Mouse (Mus musculus) liver, embryonic 14.5 days (tissue): Measurements from ENCODE around the gene Bag1. TPM values are rescaled to one million over a fixed set of nuclear protein-coding genes. Genes with fewer than 3 reads are reported as not detected.
A peak's percentile ranks its signal among the peaks of the same experiment; 100 is the strongest.

Source experiments
- ATAC-seq: fragments of 200-750 bp; cut with Nextera tagmentation; 2 replicates; pipeline ENCODE4 v1.8.0; 2017; ENCODE audit warnings: moderate number of reproducible peaks, mild to moderate bottlenecking, moderate library complexity; ENCODE audit not compliant: insufficient read depth
- DNase-seq, 3 experiments: peaks; one replicate each; pipeline ENCODE4 v3.0.0-alpha.2; 2012 to 2013; ENCODE audit warnings: low read depth in 3 of 3, low spot score in 3 of 3
- H3K27ac ChIP-seq: fragments of 300-500 bp; sonication (generic); 2 replicates; pipeline ENCODE4 v1.5.1; 2014; ENCODE audit warnings: moderate library complexity, mild to moderate bottlenecking, control low read depth, inconsistent platforms
- H3K27me3 ChIP-seq: fragments of 300-500 bp; sonication (generic); 2 replicates; pipeline ENCODE4 v1.6.1; 2014; ENCODE audit warnings: mild to moderate bottlenecking, low read length, moderate library complexity; ENCODE audit not compliant: control insufficient read depth, insufficient read depth
- H3K36me3 ChIP-seq: fragments of 300-500 bp; sonication (generic); replicated peaks from 2 replicates; pipeline ENCODE4 v1.6.1; 2014; ENCODE audit warnings: low read depth; ENCODE audit not compliant: control insufficient read depth, insufficient read depth
- H3K4me1 ChIP-seq, 2 experiments: fragments of 200-500 bp in 1 of 2; fragments of 300-500 bp in 1 of 2; sonication (generic) in 1 of 2; replicated peaks; 2 replicates each; pipeline ENCODE4 v1.6.1; 2012 to 2014; ENCODE audit warnings: antibody characterized with exemption in 1 of 2, inconsistent platforms in 1 of 2, low read length in 1 of 2; ENCODE audit not compliant: control insufficient read depth in 2 of 2, insufficient read depth in 2 of 2
- H3K4me2 ChIP-seq: fragments of 300-500 bp; sonication (generic); 2 replicates; pipeline ENCODE4 v1.6.1; 2014; ENCODE audit warnings: low read depth, mild to moderate bottlenecking, control low read depth, moderate library complexity
- H3K4me3 ChIP-seq, 2 experiments: fragments of 200-500 bp in 1 of 2; fragments of 300-500 bp in 1 of 2; sonication (generic) in 1 of 2; 2 replicates each; pipeline ENCODE4 v1.5.1; 2012 to 2014; ENCODE audit warnings: low read depth in 2 of 2, low read length in 2 of 2, mild to moderate bottlenecking in 2 of 2, control low read depth in 1 of 2, inconsistent platforms in 1 of 2, moderate library complexity in 1 of 2; ENCODE audit not compliant: insufficient read depth in 1 of 2
- H3K9ac ChIP-seq: fragments of 300-500 bp; sonication (generic); replicated peaks from 2 replicates; pipeline ENCODE4 v1.6.1; 2014; ENCODE audit warnings: mild to moderate bottlenecking, control low read depth, moderate library complexity
- H3K9me3 ChIP-seq: fragments of 300-500 bp; sonication (generic); 2 replicates; pipeline ENCODE4 v1.6.1; 2016; ENCODE audit warnings: low read length, mixed read lengths; ENCODE audit not compliant: control insufficient read depth
- CTCF ChIP-seq: IDR thresholded peaks from 2 replicates; pipeline ENCODE4 v1.5.1; 2016; ENCODE audit warnings: antibody characterized with exemption, low read depth, control low read depth
- EP300 ChIP-seq: IDR thresholded peaks from 2 replicates; pipeline ENCODE4 v1.6.1; 2016; ENCODE audit warnings: antibody characterized with exemption, low read depth
- WGBS: fragments of 180-500 bp; shearing (Covaris S2); extraction: QIAGEN DNeasy Blood & Tissue Kit; methylation state at CpG from one replicate; pipeline ENCODE4 v1.1.7; 2014; ENCODE audit not compliant: insufficient replicate concordance; 5-methylcytosine and 5-hydroxymethylcytosine counted together
- polyA plus RNA-seq, 2 experiments: library from polyadenylated mRNA; depleted of rRNA in 1 of 2; stranded (reverse) in 1 of 2; unstranded in 1 of 2; fragments of >200 nt; fragmentation: Nextera tagmentation in 1 of 2; extraction: Ambion mirVana in 1 of 2; gene quantifications; 2 replicates each; pipeline versions ENCODE4 v1.2.1 to v1.2.3; 2012 to 2014

Gene Bag1
- polyA plus RNA-seq, 2 experiments = 59.8 to 131 TPM

DNA sequence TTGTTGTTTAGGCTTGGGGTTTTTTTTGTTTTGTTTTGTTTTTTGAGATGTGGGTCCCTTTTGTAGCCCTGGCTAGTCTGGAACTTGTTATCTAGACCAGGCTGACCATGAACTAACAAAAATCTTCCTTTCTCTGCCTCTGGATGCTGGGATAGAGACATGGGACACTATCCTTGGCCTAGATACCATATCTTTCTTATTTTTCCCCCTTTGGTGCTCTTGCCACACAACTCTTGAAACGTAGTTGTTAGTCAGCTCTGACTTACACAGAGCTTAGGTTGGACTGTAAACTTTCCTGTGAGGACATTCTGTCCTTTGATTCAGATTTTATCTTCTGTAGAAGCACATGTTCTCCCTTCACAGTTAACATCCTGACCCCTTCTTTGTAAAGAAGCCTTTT, 31.3 kb upstream of the Bag1 start:
- H3K27ac ChIP-seq = no peak overlapping the region
- H3K4me3 ChIP-seq = no peak overlapping the region
- DNase-seq (no peak), ATAC-seq (no peak)
- TF ChIP-seq CTCF = no peak
- no peak for TF ChIP-seq EP300
- no peak overlapping the region for H3K9ac ChIP-seq
- peaks cover 35% of the 10 kb centered on the region for H3K36me3 ChIP-seq
- no peak overlapping the region for H3K4me2 ChIP-seq
- H3K9me3 ChIP-seq = no peaks in the 10 kb centered on the region
- H3K4me1 ChIP-seq = peaks cover 0 to 2% of the 10 kb centered on the region in 2 experiments; a peak in 1 of 4 replicates
- H3K27me3 ChIP-seq = no peaks in the 10 kb centered on the region
- 74% methylated on average over 1 of the region's 1 CpGs for WGBS

GRCm38 (mm10) chr4:40976651-40977050, 28.6 kb upstream of the Bag1 start:
- no peak for ATAC-seq
- TF ChIP-seq EP300 (no peak), CTCF (no peak)
- no peaks in the 10 kb centered on the region for H3K9me3 ChIP-seq
- peaks cover 27% of the 10 kb centered on the region for H3K36me3 ChIP-seq
- no peak overlapping the region for H3K4me3 ChIP-seq
- H3K9ac ChIP-seq = no peak overlapping the region
- H3K4me2 ChIP-seq = no peak overlapping the region
- H3K4me1 ChIP-seq = peaks cover 12 to 22% of the 10 kb centered on the region in 2 experiments
- H3K27me3 ChIP-seq = no peaks in the 10 kb centered on the region
- WGBS = 86% methylated on average over 10 of the region's 10 CpGs
- DNase-seq = no peak
- H3K27ac ChIP-seq = no peak overlapping the region

DNA sequence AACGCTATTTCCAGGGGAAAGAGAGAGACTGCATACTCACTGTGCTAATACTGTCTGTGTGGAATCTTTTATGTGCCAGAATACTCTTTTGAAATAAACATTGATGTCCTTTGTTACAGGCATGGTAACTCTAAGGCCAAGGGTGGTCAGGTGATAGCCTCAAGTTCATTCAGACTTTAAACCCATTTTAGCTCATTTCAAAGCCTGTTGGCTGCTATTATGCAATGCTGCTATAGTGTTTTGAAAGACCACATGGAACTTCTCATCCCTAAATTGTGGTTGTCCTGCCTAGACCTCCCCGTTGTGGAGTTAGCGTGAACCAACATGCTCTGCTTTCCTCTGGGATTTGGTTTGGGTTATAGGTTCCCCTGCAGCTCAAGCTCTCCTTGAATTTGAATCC, 27.6 kb upstream of the Bag1 start:
- peaks cover 13 to 23% of the 10 kb centered on the region in 2 experiments for H3K4me1 ChIP-seq
- WGBS = 81% methylated on average over 3 of the region's 3 CpGs
- peaks cover 27% of the 10 kb centered on the region for H3K36me3 ChIP-seq
- H3K9ac ChIP-seq = no peak overlapping the region
- H3K4me2 ChIP-seq = no peak overlapping the region
- TF ChIP-seq CTCF (no peak), EP300 (no peak)
- no peaks in the 10 kb centered on the region for H3K9me3 ChIP-seq
- H3K4me3 ChIP-seq = no peak overlapping the region
- ATAC-seq (no peak), DNase-seq (no peak)
- no peak overlapping the region for H3K27ac ChIP-seq
- no peaks in the 10 kb centered on the region for H3K27me3 ChIP-seq

- no peak for DNase-seq
- Histone ChIP-seq H3K4me1 (peaks cover 13 to 23% of the 10 kb centered on the region in 2 experiments), H3K9me3 (no peaks in the 10 kb centered on the region), H3K27me3 (no peaks in the 10 kb centered on the region), H3K4me2 (no peak overlapping the region), H3K4me3 (no peak overlapping the region), H3K36me3 (peaks cover 20% of the 10 kb centered on the region), H3K27ac (no peak overlapping the region), H3K9ac (no peak overlapping the region)
- 79% methylated on average over 1 of the region's 1 CpGs for WGBS
- TF ChIP-seq CTCF = no peak
- no peak for TF ChIP-seq EP300
- ATAC-seq = no peak
Observed at GRCm38 (mm10) chr4:40974011-40974410, 25.9 kb upstream of the Bag1 start.

- TF ChIP-seq CTCF = peak; percentile 91
- TF ChIP-seq EP300 = no peak
- ATAC-seq = no peak
- H3K4me1 ChIP-seq = peaks cover 13 to 23% of the 10 kb centered on the region in 2 experiments
Observed at GRCm38 (mm10) chr4:40971744-40972143, 23.6 kb upstream of the Bag1 start.

More at GRCm38 (mm10) chr4:40971744-40972143, 23.6 kb upstream of the Bag1 start:
- H3K9me3 ChIP-seq = no peaks in the 10 kb centered on the region
- peak overlapping the region; percentile 71 for H3K9ac ChIP-seq
- peak overlapping the region; percentile 79 for H3K27ac ChIP-seq
- peak overlapping the region; percentile 92 for H3K4me2 ChIP-seq
- peaks cover 6% of the 10 kb centered on the region for H3K36me3 ChIP-seq
- 19% methylated on average over 13 of the region's 13 CpGs for WGBS
- H3K27me3 ChIP-seq = no peaks in the 10 kb centered on the region
- DNase-seq = peak; percentile 58 to 63 (median 60)
- peak overlapping the region; percentile 74 to 99 for H3K4me3 ChIP-seq
